Mouse (Mus musculus) cerebellum, adult 11-12 months (tissue): ENCODE results near the gene Pimreg.
A peak's percentile ranks its signal among the peaks of the same experiment; 100 is the strongest.

Source experiments
- DNase-seq: peaks from one replicate; pipeline ENCODE4 v3.0.0; 2022

Pimreg gene

GRCm38 (mm10) chr11:72067326-72067725 lies 25.5 kb downstream of the Pimreg start:
- DNase-seq = peak; percentile 83

GRCm38 (mm10) chr11:72068026-72068425 lies 26.2 kb downstream of the Pimreg start:
- DNase-seq = peak; percentile 77

GRCm38 (mm10) chr11:72070733-72071132 lies 28.9 kb downstream of the Pimreg start:
- DNase-seq = no peak

- peak; percentile 24 for DNase-seq
These were observed 30.6 kb downstream of the Pimreg start for GRCm38 (mm10) chr11:72072331-72072905.

- DNase-seq = no peak
These were observed 32.4 kb downstream of the Pimreg start for GRCm38 (mm10) chr11:72074230-72074629.

GRCm38 (mm10) chr11:72078056-72078455 lies 36.2 kb downstream of the Pimreg start:
- DNase-seq = peak; percentile 30

GRCm38 (mm10) chr11:72078647-72079046 lies 36.8 kb downstream of the Pimreg start:
- peak; percentile 73 for DNase-seq

- DNase-seq = no peak
These were observed 38.6 kb downstream of the Pimreg start for GRCm38 (mm10) chr11:72080461-72080860.

- no peak for DNase-seq
These were observed 40.8 kb downstream of the Pimreg start for GRCm38 (mm10) chr11:72082601-72083000.

GRCm38 (mm10) chr11:72084337-72084736 lies 42.5 kb downstream of the Pimreg start:
- DNase-seq = no peak

- DNase-seq = no peak
These were observed 44.6 kb downstream of the Pimreg start for GRCm38 (mm10) chr11:72086251-72087046.

GRCm38 (mm10) chr11:72092390-72092789 lies 50.6 kb downstream of the Pimreg start:
- DNase-seq = no peak

- DNase-seq = no peak
These were observed 52.6 kb downstream of the Pimreg start for GRCm38 (mm10) chr11:72094442-72094841.

- DNase-seq = no peak
These were observed 54.2 kb downstream of the Pimreg start for GRCm38 (mm10) chr11:72095994-72096393.
